Mouse (Mus musculus): Measurements from ENCODE around the gene Nbl1.

The Nbl1 gene

DNA sequence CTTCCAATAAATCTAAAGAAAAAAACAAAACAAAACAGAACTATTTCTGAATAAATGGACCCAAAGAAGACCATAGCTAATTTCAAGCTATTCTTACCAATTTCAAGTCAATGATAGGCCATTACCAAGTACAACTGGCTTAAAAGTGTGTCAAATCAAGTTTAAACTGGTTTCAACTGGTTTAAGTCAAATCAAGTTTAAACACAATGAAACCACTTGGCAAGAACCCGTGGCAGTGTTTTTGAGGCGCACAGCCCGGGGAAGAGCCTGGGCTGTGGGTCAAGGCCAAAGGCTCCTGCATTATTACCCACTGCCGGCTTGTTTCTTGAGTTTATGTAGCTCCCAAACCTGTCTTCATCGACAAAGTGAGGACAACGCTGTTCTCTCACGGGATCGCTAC lies 7.5 kb upstream of the Nbl1 start:
- no peak for DNase-seq (ENCODE audit: low read depth, low spot score)

DNA sequence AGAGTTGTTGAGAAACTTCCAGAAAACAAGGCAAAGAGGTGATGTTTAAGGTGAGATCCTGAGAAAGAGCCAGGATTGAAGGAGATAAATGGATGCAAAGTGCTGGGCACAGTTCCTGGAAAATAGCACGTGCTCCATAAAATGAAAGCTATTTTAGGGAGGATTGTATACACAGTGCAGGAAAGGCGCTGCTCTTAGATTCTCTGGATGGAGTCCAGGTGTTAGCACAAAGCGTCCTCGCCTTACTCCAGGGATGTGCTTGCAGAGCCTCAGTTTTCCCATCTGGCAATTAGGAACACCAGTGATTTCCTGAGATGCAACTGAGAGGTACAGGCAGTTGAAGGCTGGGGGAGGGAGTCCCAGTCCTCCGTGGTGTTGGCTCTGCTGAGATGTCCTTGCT lies 3.4 kb upstream of the Nbl1 start:
- DNase-seq (ENCODE audit: low read depth, low spot score): no peak

DNA sequence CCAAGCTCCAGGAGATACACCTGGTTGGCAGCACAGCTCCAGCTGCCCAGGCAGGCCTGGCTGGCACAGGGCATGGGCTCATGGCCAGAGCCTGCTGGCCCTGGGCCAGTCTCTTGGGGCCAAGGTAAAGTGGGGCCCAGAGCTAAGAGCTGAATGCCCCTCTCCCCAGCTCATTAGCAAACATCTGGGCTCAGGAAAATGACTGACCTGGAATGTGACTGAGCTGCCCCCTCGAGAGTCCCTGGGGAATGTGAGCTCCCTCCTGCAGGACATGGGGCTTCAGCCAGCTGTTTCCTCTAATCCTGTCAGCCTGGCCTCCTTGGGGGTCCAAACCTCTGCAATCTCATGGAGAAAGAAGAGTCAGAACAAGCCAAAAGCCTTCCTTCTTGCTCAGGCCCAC lies 2.6 kb upstream of the Nbl1 start:
- no peak for DNase-seq (ENCODE audit: low read depth, low spot score)

DNA sequence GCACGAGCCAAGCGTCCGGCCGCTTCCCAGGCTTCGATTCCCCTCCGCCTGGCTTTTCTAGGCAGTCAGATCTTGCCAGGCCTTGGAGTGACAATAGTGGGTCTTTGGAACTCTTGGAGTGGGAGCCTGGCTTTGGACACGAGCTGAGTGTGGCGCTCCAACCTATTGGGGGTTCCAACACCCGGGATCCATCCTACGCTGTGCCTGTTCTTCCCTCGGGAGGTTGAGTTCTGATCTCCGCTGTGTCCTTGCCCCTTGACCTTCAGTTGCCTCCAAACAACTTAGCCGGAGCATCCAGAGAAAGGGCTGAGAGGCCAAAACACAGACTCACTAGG lies 370 bp upstream of the Nbl1 start:
- DNase-seq (ENCODE audit: low read depth, low spot score): no peak

DNA sequence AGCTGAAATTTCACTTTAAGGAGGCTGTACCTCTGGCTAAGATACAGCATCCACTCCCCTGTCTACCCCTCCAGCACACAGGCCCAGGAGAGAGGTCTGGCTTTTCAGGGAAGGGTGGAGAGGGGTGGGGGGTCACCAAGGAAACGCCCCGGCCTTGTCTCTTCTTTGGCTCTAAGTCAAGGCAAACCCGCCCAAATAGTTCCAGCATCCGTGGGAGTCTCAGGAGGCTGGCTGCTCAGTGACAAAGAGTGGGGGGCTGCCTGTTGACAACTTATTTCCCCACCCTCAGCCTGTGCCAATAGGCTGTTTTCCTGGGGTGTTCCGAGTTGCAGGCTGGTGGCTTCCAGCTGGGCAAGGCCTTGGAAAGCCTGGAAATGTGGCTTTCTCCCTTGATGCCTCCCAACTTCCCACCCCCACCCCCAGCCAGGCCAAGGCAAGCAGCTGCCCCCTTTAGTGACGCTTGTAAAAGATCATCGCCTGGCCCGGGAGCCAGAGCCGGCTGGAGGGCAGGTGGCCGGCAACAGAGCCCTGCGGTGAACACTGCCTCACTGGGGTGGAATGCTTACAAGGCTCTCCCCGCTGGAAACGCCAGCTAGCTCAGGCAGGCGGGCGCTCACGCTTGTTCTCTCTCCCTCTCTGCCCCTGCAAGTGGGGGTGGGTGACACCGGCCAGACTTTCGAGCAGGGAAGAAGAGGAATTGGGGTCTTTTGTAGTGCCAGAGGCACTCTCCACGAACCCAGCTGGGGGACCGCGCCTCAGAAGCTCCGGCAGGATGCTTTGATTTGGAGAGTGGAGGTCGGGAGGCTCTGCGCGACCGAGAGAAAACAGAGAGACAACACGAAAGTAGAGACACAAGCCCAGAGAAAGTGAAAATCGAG lies 1.1 kb downstream of the Nbl1 start:
- no peak for DNase-seq (ENCODE audit: low read depth, low spot score)

DNA sequence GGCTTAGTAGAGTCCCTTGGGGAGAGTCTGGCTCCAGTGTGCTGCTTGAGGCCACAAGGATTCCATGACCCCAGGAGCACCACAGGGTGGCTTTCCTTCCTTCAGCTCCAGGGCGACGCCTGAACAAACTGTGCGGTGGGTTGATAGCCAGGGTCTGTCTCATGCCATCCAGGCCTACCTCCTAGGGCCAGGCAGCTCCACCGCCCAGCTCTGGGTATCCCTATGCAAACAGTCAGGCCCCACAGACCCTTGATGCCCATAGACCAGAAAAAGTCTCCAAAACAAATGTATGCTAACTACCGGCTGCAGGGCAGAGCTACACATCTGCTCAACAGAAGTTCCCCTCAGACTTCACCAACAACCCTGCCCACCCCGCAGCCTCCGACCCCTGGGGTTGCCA lies 1.7 kb downstream of the Nbl1 start:
- DNase-seq (ENCODE audit: low read depth, low spot score): no peak

DNA sequence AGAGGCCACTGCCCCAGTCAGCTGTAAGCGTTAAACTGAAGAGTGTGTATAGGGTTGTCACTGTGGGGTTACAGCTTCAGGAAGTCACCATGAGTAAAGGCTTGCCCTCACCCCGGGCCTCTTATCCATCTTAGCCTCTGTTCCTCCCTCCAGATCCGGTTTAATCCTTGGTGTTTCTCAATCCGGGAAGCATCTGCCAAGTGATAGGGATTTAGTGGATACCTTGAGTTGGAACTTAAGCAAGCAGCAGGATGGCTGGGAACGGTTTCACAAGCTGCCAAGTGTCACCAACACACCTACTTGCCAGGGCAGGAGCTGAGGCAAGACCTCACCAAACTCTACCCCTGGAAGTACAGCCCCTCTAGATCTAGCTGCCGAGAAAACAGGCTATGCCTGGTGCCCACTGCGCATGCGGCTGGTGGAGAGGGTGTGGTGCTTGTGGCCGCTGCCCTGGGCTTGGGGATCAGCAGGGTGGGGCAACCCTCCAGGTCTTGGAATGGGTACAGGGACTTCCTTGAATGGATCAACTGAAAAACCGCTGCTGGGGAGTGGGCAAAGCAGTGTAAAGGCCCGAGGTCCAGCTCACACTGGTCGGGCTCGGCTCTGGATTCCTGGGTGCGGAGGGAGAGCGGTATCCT lies 2.4 kb downstream of the Nbl1 start:
- no peak for DNase-seq (ENCODE audit: low read depth, low spot score)

DNA sequence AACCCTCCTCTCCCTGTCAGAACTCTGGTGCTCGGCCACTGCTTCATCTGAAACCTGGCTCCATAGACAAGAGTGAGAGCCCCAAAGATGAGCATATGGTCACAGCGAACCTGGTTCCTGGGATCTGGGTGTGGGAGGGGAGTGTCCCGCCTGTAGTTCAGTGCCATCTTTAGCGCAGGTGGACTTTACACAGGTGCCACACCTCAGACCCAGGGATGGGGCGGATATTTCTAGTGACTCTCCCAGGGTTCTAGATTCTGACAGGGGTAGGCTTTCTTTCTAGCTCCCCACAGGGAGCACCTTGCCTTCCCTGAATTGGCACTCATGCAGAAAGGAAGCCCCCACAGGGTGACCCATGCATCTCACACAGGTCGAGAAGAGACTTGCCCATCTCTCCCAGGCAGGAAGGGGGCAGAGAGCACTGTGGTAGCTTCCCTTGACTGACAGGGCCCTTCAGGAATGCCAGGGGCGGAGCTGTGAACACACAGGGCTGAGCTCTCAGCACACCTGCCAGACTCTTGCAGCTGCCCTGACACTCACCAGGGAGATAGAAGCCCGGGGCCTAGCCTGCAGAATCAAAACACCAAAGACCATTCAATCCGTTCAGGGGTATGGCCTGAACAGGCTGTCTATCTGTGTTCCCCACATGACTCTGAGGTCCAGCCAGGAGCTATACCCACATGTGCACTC lies 3.7 kb downstream of the Nbl1 start:
- DNase-seq (ENCODE audit: low read depth, low spot score): no peak

DNA sequence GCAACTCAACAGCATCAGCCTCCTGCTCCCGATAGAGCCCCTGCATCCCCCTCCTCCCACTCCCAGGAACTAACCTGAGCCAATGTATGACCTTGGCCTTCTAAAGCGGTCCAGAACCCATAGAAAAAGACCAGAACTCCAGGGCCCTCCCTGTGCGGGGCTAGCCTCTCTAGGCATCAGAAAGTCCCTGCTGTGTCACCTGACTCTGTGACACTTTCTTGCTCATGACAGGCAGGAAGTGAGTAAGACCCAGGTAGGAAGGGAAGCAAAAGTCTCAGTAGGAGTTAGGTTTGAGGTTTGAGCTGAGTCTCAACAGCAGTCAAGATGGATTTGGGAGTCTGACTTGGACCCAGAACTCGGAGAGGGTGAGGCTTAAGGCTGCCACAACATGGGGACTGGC lies 5.8 kb downstream of the Nbl1 start:
- peak; percentile 61 for DNase-seq (ENCODE audit: low read depth, low spot score)

DNA sequence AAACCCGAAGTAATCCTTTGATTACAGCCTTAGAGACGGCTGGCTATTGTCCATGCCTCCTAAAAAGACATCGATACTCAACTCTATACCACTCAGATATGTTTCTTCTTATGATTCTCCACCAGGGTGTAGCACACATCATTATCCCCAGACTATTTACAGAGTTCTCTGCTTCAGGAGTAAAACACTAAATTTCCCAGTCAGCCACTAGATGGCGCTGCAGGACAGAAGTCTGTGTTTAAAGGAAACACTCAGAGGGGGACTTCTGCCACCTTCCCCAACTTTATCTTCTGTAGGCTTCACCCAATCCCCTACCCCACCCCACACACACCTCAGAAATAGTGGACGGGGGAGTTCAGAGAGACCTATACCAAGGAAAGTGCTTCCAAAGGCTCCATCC lies 6.8 kb downstream of the Nbl1 start:
- DNase-seq (ENCODE audit: low read depth, low spot score): peak; percentile 81

DNA sequence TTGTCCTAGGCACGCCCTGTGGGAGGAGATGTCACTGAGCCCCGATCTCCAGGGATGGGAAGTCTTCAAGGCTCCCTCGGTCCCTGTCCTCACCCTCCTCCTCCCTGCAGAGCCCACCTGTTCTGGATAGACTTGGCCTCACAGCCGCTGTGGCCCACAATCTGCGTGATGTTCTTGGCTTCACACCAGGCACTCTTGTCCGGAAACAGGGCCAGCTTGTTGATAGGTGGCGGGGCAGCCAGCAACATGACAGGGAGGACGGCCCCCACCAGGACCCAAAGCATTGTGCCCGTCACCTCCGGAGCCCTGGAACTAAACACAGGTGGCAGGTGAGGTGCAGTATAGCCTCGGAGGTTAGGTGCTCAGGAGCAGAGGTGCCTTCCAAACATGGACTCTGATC lies 7.5 kb downstream of the Nbl1 start:
- DNase-seq (ENCODE audit: low read depth, low spot score): no peak

DNA sequence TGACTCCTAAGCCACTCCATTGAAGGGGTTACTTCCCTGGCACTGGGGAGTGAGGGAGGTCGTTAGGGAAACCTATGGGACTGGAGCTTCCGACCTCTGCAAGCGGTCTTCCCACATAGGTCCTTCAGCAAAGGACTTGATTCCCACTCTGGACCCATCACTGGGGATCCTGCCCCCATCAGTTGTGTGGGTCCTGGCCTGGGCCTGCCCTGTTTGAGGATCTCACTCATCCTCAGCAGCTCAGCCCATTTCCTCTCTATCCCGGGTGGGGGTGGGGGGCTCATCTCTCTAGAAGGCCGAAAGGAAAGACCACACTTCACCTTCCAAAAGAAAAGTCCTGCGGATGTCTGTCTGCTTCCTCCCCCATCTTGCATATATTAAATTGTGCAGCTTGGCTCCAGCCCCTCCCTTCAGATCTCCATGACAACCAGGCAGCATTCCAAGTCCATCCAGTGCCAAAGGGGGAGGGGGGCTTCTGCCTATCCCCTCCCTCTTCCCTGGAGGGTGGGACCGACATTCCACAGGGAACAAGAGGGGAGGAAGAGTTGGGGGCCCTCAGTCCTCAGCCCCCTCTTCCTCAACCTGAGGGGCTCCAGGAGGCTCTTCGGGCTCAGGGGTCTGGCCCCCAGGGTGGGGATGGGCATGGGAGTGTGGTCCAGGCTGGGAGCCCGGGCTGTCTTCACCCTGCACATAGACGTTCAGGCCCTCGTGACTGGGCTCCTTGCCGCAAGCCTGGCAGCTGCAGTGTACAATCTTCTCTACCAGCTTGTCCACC lies 9.8 kb downstream of the Nbl1 start:
- no peak for DNase-seq (ENCODE audit: low read depth, low spot score)

DNA sequence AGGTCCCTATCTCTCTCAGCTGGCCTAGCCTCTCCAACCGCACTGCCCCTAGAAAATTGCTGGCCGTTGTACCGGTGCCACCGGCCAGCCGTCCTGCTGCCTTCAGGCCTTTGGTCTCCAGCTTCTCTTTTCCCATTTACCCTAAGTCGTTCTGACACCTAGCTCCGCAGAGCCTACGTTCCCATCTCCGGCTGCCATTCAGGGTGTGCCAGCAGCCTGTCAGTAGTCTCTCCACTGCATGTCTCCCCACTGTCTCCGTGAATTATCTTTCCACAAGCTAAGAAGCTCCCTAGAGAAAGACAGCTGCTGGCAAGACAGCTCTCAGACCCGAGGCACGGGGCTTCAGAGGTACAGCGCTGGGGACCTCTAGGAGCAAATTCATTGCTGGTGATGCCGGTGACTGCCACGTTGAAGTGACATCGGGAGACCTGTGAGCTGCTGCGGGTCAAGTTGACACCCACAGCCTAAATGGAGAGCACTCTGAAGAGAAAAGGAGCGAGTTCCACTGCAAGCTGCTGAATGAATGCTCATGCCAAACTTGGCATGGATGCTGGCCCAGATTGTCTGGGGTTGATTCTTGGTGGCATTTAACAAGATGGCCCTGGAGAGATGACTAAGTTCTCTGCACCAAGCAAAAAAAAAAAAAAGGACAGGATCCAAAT lies 11.4 kb downstream of the Nbl1 start:
- no peak for DNase-seq (ENCODE audit: low read depth, low spot score)

DNA sequence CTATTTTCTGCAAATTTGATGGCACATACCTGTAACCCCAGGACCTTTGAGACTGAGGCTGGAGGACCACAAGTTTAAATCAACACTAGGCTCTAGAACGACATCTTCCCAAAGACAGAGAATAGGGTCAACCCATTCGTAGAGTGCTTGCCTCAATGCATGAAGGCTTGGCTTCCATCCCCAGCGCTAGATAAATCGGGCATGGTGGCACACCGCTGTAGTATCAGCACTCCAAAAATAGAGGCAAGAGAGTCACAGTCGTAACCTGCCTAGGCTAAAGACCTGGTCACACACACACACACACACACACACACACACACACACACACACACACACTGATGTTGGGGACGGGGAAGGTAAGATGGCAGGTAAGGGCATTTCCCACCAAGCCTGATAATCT lies 12.5 kb downstream of the Nbl1 start:
- no peak for DNase-seq (ENCODE audit: low read depth, low spot score)

DNA sequence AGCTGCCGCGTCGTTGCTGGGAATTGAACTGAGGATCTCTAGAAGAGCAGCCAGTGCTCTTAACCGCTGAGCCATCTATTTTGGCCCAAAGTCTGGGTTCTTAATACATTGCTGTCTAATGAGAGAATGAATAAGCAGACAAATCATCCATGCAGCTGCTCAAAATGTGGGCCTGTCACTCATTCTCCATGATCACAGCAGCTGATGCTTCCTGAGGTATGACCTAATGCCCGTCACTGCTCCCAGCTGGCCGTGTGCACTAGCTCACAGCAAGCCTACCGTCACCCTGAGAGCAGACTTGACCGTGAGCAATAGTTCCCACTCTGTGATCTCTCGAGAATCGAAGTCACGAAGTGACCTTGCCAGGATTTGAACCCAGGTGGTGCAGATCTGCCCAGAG lies 13.4 kb downstream of the Nbl1 start:
- DNase-seq (ENCODE audit: low read depth, low spot score): no peak

DNA sequence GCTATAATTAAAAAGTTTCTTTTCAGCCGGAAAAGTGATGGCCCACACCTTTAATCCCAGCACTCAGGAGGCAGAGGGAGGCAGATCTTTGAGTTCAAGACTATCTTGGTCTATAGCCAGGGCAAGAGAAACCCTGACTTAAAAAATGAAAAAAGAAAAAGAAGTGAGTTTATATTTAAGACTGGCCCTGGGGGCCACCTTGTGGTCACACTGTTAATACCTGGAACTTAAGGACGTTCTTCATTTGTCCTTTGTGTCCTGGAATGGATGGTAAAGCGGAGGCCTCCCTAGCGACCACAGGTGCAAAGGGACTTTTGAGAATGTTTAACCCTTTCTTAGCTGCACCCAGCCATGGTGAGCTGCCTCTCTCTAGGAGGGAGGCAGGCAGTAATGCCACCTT lies 14.1 kb downstream of the Nbl1 start:
- DNase-seq (ENCODE audit: low read depth, low spot score): no peak

DNA sequence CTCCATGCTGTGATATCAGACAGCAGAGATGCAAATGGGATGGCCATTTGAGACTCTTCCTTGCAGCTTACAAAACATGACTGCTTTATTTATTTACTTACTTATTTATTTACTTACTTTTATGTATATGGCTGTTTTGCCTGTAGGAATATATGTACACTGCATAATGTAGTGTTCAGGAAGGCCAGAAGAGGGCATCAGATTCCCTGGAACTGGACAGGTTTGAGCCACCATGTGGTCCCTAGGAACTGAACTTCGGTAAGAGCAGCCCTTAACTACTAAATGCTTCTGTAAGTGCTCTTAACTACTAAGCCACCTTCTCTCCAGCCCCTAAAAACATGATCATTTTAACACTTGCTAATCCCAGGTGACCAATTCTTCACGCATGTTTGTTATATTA lies 14.5 kb downstream of the Nbl1 start:
- DNase-seq (ENCODE audit: low read depth, low spot score): no peak

DNA sequence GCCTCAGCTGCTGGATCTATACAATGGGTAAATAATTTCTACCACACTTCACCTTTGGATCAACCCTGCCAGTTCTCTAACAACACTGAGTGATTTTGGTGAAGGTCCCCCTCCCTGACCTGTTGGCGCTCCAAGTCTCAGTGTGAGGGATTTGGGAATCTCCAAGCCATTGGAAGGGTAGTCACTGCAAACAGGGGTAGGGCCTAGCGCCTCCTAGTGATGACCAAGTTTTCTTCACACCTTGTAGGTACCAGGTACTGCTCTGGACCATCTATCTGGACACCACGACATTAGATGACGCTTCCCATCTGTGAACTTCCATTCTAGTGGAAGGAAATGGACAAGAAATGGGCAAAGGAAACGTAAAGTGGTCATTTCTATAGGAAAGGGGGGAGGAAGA lies 16.9 kb downstream of the Nbl1 start:
- DNase-seq (ENCODE audit: low read depth, low spot score): no peak

DNA sequence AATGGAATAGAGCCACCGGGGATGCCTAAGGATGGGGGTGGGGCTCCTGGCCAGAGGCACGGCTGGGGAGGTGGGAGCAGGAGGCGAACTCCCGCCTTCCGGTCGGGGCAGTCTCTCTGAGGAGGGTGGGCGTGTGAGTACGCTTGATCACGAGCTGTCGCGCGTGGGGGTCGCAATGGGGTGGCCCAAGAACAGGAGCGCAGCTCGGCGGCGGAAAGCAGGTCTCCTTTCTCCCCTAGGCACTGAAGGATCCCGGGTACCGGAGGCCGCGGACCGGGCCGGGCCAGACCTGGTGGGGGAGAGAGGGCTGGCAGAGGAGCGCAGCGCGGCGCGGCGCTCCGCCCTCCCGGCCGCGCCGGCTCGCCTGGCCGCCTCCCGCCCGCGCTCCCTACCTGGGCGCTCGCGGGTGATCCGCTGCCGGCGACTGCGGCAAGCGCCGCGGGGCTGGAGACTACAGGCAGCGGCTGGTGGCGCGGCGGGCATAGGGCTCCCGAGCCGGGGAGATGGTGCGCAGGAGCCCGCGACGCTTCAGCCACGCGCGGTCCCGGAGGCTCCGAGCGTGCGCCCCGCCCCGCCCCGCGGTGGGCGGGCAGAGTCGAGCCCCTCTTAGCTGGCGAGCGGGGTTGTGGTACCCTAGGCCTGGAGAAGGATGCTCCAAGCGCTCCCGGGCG lies 17.6 kb downstream of the Nbl1 start, which contains the start of gene Htr6:
TSS of gene Htr6 (minus strand) at position 530 of the 671 bp plus-strand sequence.
- no peak for DNase-seq (ENCODE audit: low read depth, low spot score)

DNA sequence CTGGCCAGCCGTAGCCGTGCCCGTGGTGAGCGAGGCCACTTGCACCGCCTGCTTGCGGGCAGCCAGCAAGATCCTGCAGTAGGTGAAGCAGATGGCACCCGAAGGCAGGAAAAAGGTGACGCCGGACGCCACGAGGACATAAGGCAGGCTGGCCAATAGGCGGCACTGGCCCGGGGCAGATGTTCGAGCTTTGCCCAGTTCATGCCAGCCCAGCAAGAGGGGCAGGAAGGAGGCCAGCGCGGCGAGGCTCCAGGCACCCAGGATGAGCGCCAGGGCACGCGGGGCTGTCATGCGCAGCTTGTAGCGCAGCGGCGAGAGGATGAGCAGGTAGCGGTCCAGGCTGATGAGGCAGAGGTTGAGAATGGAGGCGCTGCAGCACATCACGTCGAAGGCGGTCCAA lies 18.7 kb downstream of the Nbl1 start:
- no peak for DNase-seq (ENCODE audit: low read depth, low spot score)

DNA sequence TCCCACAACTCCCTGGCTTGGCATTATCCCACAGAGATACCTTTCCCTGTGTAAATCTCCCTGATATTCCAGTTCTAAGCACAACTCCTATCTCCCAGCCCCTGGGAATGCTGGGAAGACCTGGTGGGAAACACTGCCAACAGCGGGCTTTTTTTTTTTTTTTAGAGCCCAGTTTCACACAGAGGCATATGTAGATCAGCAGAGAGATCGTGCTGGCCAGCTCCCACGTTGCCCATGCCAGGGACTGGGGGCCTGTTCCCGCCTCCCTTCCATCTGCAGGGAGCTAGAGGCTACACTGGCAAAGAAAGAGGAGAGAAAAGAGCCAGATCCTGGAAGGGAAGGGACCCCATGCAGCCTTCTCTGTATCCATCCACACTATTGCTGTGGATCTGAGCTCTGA lies 24.5 kb downstream of the Nbl1 start:
- DNase-seq (ENCODE audit: low read depth, low spot score): no peak

Measured in CD4-positive helper T cell, adult 2 months (primary cell).